Mouse (Mus musculus) embryonic facial prominence, embryonic 13.5 days (tissue): ENCODE results near the gene Adtrp. TPM values are rescaled to one million over a fixed set of nuclear protein-coding genes. Genes with fewer than 3 reads are reported as not detected.

Source experiments
- ATAC-seq: fragments of 200-750 bp; cut with Nextera tagmentation; 2 replicates; pipeline ENCODE4 v1.8.0; 2017; ENCODE audit warnings: low read depth; ENCODE audit not compliant: insufficient number of reproducible peaks, insufficient read depth, low FRiP score, low TSS enrichment
- H3K27ac ChIP-seq: fragments of 300-500 bp; sonication (generic); 2 replicates; pipeline ENCODE4 v1.5.1; 2015; ENCODE audit warnings: moderate library complexity, mild to moderate bottlenecking, inconsistent platforms
- H3K27me3 ChIP-seq: fragments of 300-500 bp; sonication (generic); 2 replicates; pipeline ENCODE4 v1.6.1; 2015; ENCODE audit warnings: mild to moderate bottlenecking, inconsistent platforms
- H3K36me3 ChIP-seq: fragments of 300-500 bp; sonication (generic); 2 replicates; pipeline ENCODE4 v1.6.1; 2015; ENCODE audit warnings: mild to moderate bottlenecking, inconsistent platforms
- H3K4me1 ChIP-seq: fragments of 300-500 bp; sonication (generic); 2 replicates; pipeline ENCODE4 v1.6.1; 2015; ENCODE audit warnings: inconsistent platforms
- H3K4me2 ChIP-seq: fragments of 300-500 bp; sonication (generic); 2 replicates; pipeline ENCODE4 v1.6.1; 2015; ENCODE audit warnings: moderate library complexity, mild to moderate bottlenecking, inconsistent platforms
- H3K4me3 ChIP-seq: fragments of 300-500 bp; sonication (generic); 2 replicates; pipeline ENCODE4 v1.5.1; 2015; ENCODE audit warnings: mild to moderate bottlenecking, inconsistent platforms
- H3K9ac ChIP-seq: fragments of 300-500 bp; sonication (generic); 2 replicates; pipeline ENCODE4 v1.6.1; 2015; ENCODE audit warnings: mild to moderate bottlenecking, inconsistent platforms
- H3K9me3 ChIP-seq: fragments of 300-500 bp; sonication (generic); 2 replicates; pipeline ENCODE4 v1.6.1; 2016; ENCODE audit warnings: inconsistent platforms
- WGBS: fragments of 180-500 bp; shearing (Covaris S2); methylation state at CpG from one replicate; pipeline ENCODE4 v1.1.7; 2015; ENCODE audit warnings: mixed read lengths; 5-methylcytosine and 5-hydroxymethylcytosine counted together
- polyA plus RNA-seq: library from polyadenylated mRNA; unstranded; fragments of >200 nt; fragmentation: Nextera tagmentation; extraction: Ambion mirVana; gene quantifications from 2 replicates; pipeline ENCODE4 v1.2.1, GENCODE M21; 2015

Adtrp gene
- polyA plus RNA-seq, 1 experiment from 2014 or later: 0.80 TPM

GRCm38 (mm10) chr13:41771061-41771460 is 76.4 kb downstream of the Adtrp start:
- ATAC-seq: no peak
- Histone ChIP-seq H3K27me3 (no peaks in the 10 kb centered on the region), H3K36me3 (no peaks in the 10 kb centered on the region), H3K4me2 (0 out of 2 replicates have a peak overlapping the region, but pooled peaks have one; percentile 14), H3K4me1 (no peaks in the 10 kb centered on the region), H3K9me3 (no peaks in the 10 kb centered on the region), H3K4me3 (no peak overlapping the region), H3K27ac (no peak overlapping the region), H3K9ac (no peak overlapping the region)
- WGBS: 20% methylated on average over 3 of the region's 3 CpGs

- H3K4me3 ChIP-seq: no peak overlapping the region
These were observed 79.5 kb downstream of the Adtrp start for GRCm38 (mm10) chr13:41767941-41768340.

DNA sequence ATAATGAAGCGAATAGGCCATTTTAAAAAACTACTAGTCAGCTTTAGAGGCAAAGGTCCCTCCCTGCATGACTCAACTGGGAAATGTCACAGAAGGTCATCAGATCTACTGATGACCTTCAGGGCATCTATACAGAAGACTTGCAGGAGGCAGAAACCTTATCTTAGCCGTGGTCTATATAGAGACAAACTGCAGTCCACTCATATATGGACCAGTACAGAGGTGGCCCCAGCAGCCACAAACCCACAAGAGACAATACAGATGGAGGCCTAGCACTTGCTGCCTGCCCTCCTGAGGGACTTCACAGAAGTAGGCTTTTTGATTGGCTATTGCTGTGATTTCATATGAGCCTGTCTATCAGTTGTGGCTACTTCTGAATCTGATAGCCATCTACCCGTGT is 85.5 kb downstream of the Adtrp start:
- WGBS: 79% methylated on average over 3 of the region's 3 CpGs
- no peaks in the 10 kb centered on the region for H3K9me3 ChIP-seq

More at GRCm38 (mm10) chr13:41767941-41768340, 79.5 kb downstream of the Adtrp start:
- Histone ChIP-seq H3K27ac (no peak overlapping the region), H3K4me2 (no peak overlapping the region), H3K36me3 (no peaks in the 10 kb centered on the region), H3K9ac (no peak overlapping the region), H3K9me3 (no peaks in the 10 kb centered on the region), H3K27me3 (no peaks in the 10 kb centered on the region), H3K4me1 (no peaks in the 10 kb centered on the region)
- no peak for ATAC-seq
- 75% methylated on average over 4 of the region's 4 CpGs for WGBS

DNA sequence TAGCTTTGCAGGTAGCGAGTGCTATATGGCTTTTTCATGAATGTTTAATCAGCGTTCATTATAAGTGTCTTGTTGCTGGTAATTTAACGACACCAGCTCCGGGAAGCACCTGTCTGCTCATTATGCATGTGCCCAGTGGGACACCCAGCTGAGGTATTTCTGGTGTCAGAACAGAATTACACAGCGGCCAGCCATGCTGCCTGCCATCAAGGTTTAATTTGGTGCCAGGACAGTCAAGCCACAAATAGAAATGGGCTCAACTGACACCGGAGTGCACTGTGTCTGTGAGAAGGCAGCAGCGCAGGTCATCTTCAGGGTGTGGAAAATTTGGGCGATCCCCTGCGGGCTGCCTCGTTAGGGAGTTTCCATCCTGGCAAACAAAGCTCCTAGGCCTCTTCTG is 87.0 kb downstream of the Adtrp start:
- Histone ChIP-seq H3K4me3 (no peak overlapping the region), H3K4me2 (no peak overlapping the region), H3K9me3 (no peaks in the 10 kb centered on the region), H3K27me3 (no peaks in the 10 kb centered on the region), H3K27ac (no peak overlapping the region), H3K36me3 (no peaks in the 10 kb centered on the region), H3K4me1 (peaks cover 7% of the 10 kb centered on the region), H3K9ac (no peak overlapping the region)
- WGBS: 42% methylated on average over 10 of the region's 10 CpGs
- ATAC-seq: no peak

More for the DNA sequence above, 85.5 kb downstream of the Adtrp start:
- Histone ChIP-seq H3K27me3 (no peaks in the 10 kb centered on the region), H3K9ac (no peak overlapping the region), H3K4me3 (no peak overlapping the region), H3K4me1 (peaks cover 7% of the 10 kb centered on the region), H3K4me2 (no peak overlapping the region), H3K27ac (no peak overlapping the region), H3K36me3 (no peaks in the 10 kb centered on the region)
- ATAC-seq: no peak

GRCm38 (mm10) chr13:41758550-41759465 is 88.7 kb downstream of the Adtrp start:
- no peak overlapping the region for H3K9ac ChIP-seq
- no peak overlapping the region for H3K27ac ChIP-seq
- H3K4me2 ChIP-seq: peak overlapping the region; percentile 7; the same call in 1 of the 2 replicates
- H3K4me1 ChIP-seq: peaks cover 7% of the 10 kb centered on the region
- no peaks in the 10 kb centered on the region for H3K9me3 ChIP-seq
- H3K27me3 ChIP-seq: no peaks in the 10 kb centered on the region
- 38% methylated on average over 19 of the region's 19 CpGs for WGBS
- H3K4me3 ChIP-seq: no peak overlapping the region
- H3K36me3 ChIP-seq: no peaks in the 10 kb centered on the region
- no peak for ATAC-seq

DNA sequence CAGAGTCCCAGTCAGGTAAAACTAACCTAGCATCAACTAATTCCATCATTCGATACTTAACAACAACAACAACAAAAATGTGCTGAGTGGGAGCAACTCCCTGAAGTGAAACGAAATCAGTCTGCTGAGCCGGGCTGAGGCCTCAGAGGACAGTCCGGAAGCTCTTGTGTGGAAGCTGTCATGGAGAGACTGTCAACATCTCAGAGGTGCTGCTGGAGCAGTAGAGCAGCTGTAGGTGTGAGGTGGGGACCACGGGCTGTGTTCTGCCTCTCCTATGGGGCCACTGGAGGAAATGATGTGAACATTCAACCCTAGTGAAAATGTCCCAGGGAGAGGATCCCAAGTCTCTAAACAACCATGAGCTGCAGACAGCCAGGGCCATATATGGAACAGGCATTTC is 94.4 kb downstream of the Adtrp start:
- Histone ChIP-seq H3K27ac (no peak overlapping the region), H3K9ac (no peak overlapping the region), H3K36me3 (no peaks in the 10 kb centered on the region), H3K4me1 (no peaks in the 10 kb centered on the region), H3K4me2 (no peak overlapping the region), H3K27me3 (no peaks in the 10 kb centered on the region), H3K4me3 (no peak overlapping the region), H3K9me3 (no peaks in the 10 kb centered on the region)
- WGBS: 76% methylated on average over 5 of the region's 5 CpGs
- ATAC-seq: no peak

GRCm38 (mm10) chr13:41750481-41750880 is 97.0 kb downstream of the Adtrp start:
- no peak overlapping the region for H3K4me3 ChIP-seq
- H3K4me2 ChIP-seq: no peak overlapping the region
- no peaks in the 10 kb centered on the region for H3K4me1 ChIP-seq
- H3K27ac ChIP-seq: no peak overlapping the region
- ATAC-seq: no peak
- no peaks in the 10 kb centered on the region for H3K9me3 ChIP-seq
- 30% methylated on average over 5 of the region's 5 CpGs for WGBS
- H3K9ac ChIP-seq: no peak overlapping the region
- no peaks in the 10 kb centered on the region for H3K36me3 ChIP-seq
- no peaks in the 10 kb centered on the region for H3K27me3 ChIP-seq

- ATAC-seq: no peak
- H3K36me3 ChIP-seq: no peaks in the 10 kb centered on the region
These were observed 98.6 kb downstream of the Adtrp start for GRCm38 (mm10) chr13:41748866-41749265.

DNA sequence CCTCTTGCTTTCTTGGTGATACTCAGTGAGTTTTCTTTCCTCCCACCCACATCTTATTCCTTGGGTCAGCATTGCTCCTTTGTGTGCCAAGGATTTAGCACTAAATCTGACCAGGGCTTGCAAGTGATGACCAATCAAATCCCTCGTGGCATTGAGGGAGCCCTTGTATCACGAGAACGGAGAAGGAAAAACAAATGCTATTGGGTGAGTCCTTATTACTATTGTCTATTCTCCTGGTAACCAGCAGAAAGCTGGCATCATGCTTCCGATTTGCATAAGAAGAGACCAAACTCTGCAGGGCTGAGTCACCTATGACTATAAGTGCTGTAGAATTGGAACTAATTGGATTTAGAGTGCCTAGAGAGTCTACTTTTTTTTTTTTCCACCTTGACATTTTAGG is 99.8 kb downstream of the Adtrp start:
- H3K4me3 ChIP-seq: no peak overlapping the region
- H3K27ac ChIP-seq: no peak overlapping the region
- WGBS: 84% methylated on average over 4 of the region's 4 CpGs
- H3K9ac ChIP-seq: no peak overlapping the region
- H3K36me3 ChIP-seq: no peaks in the 10 kb centered on the region
- no peaks in the 10 kb centered on the region for H3K4me1 ChIP-seq
- no peak for ATAC-seq
- no peaks in the 10 kb centered on the region for H3K27me3 ChIP-seq
- no peak overlapping the region for H3K4me2 ChIP-seq
- H3K9me3 ChIP-seq: no peaks in the 10 kb centered on the region

More at GRCm38 (mm10) chr13:41748866-41749265, 98.6 kb downstream of the Adtrp start:
- Histone ChIP-seq H3K4me1 (no peaks in the 10 kb centered on the region), H3K9ac (no peak overlapping the region), H3K4me2 (no peak overlapping the region), H3K9me3 (no peaks in the 10 kb centered on the region), H3K27ac (no peak overlapping the region), H3K4me3 (no peak overlapping the region), H3K27me3 (no peaks in the 10 kb centered on the region)
- 73% methylated on average over 9 of the region's 9 CpGs for WGBS

GRCm38 (mm10) chr13:41746971-41747615 is 100.4 kb downstream of the Adtrp start:
- 70% methylated on average over 8 of the region's 8 CpGs for WGBS
- Histone ChIP-seq H3K27me3 (no peaks in the 10 kb centered on the region), H3K36me3 (no peaks in the 10 kb centered on the region), H3K9ac (no peak overlapping the region), H3K4me2 (no peak overlapping the region), H3K27ac (no peak overlapping the region), H3K4me3 (no peak overlapping the region), H3K9me3 (no peaks in the 10 kb centered on the region), H3K4me1 (no peaks in the 10 kb centered on the region)
- ATAC-seq: no peak

DNA sequence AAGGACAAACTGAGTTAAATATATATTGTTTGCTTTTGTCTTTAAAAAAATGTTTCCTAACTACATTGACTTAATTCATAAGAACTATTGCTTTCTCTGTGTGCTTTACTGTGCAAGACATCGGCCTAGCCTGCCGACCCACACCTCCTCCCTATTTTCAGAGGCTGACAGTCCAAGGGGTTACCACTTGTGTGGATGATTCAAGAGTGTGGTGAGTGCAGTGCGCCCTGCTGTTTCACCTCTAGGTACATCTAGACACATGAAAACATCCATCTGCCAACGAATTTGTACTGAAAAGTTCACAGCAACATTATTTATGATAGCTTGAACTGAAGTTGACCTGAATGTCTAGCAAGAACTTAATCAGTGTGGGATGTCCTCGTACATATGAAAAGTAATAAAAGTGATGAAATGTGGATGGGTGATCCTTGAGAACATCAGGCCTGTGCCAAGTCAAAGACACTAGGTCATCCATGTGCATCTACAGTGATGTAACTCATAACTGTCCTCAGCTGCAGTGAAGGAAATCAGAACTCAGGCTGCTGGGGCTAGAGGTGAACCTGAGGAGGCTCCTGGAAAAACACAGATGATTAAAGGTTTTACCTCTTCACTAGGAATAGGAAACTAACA is 106.9 kb downstream of the Adtrp start:
- no peak overlapping the region for H3K27ac ChIP-seq
- no peaks in the 10 kb centered on the region for H3K27me3 ChIP-seq
- H3K9me3 ChIP-seq: no peaks in the 10 kb centered on the region
- ATAC-seq: no peak
- no peak overlapping the region for H3K4me2 ChIP-seq
- 84% methylated on average over 5 of the region's 5 CpGs for WGBS
- H3K4me1 ChIP-seq: 0 out of 2 replicates have a peak, but pooled peaks cover 4% of the 10 kb centered on the region
- no peaks in the 10 kb centered on the region for H3K36me3 ChIP-seq
- H3K4me3 ChIP-seq: no peak overlapping the region
- H3K9ac ChIP-seq: no peak overlapping the region
